Mouse (Mus musculus): ENCODE measurements around the gene Ifit1bl2.
"Not testable (repeated sequence)": the region's sequence is repeated elsewhere in the genome, so short reads cannot be mapped to it uniquely, and the experiment has no call there.

DNA sequence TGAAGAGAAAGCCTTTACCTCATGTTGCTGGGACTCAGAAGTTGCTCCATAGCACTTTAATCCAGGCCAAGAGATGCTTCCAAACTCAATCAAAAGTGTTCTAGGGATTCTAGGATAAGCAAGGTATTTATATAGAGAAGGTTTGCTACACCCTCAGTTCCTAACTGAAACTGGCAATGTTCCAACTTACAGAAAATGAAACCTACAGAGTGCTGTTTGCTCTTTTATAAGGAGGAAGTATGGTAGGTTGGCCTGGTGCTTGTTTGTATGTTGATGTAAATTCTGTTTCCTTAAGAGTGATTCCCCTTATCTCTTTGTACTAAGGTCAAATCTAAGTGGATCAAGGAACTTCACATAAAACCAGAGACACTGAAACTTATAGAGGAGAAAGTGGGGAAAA is 41.3 kb downstream of the Ifit1bl2 start:
- not testable (repeated sequence) for TF ChIP-seq POLR2A (IDR thresholded peaks at IDR 0.05; ENCODE audit: borderline replicate concordance, extremely low read depth, insufficient read depth, insufficient read length, poor library complexity, severe bottlenecking); CTCF (IDR thresholded peaks at IDR 0.05; ENCODE audit: borderline replicate concordance, extremely low read depth, insufficient read depth, insufficient read length)

All from brain, embryonic 14.5 days (tissue).